Mouse (Mus musculus) gastrocnemius, postnatal 36 days (tissue): ENCODE results near the gene 1700003F12Rik. TPM values are rescaled to one million over a fixed set of nuclear protein-coding genes. Genes with fewer than 3 reads are reported as not detected.

Experiments
- DNase-seq, 2 experiments: peaks; one replicate each; pipeline ENCODE4 v3.0.0; 2022
- intact Hi-C: fragments of 180-260 bp; cut with DNase I; formaldehyde crosslinking; loops from one replicate; pipeline ENCODE4 v1.15.1; 2025
- long read RNA-seq, 2 experiments: library from polyadenylated mRNA; stranded (forward); transcript quantifications; one replicate each; pipeline ENCODE4 v2.0.0; 2021
- total RNA-seq, 2 experiments: library from RNA; stranded (reverse); gene quantifications; 2 replicates each; pipeline ENCODE4 v1.2.3; 2021

Gene 1700003F12Rik
- not detected for total RNA-seq
- long read RNA-seq, experiment 1: 0 reads
- long read RNA-seq, experiment 2: 0 reads

GRCm38 (mm10) chr2:154546711-154547110 lies at the start of gene 1700003F12Rik:
TSS of gene 1700003F12Rik (plus strand) at chr2:154547085.
- DNase-seq: no peak
- intact Hi-C loops: no loop called here

- DNase-seq: no peak
- intact Hi-C loops: no loop called here
Observed at GRCm38 (mm10) chr2:154498571-154498970, 48.3 kb upstream of the 1700003F12Rik start.

DNA sequence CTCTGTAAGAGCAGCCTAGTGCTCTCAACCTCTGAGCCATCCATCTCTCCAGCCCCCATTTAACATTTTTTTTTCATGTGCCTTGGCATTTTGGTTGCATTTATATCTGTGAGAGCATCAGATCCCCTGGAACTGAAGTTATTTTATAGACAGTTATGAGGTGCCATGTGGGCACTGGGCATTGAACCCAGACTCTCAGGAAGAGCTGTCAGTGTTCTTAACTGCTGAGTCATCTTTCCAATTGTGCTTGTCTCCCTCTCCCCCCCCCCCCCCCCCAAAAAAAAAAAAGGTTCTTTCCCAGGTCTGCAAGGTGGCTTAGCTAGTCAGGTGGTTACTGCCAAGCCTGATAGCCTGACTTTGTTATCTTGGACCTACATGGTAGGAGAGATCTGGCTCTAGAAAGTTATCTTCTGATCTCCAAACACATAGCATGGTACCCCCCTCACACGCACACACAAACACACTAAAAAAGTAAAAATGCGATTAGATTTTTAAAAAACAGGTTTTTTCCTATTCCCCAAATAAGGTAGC lies 47.1 kb upstream of the 1700003F12Rik start:
- intact Hi-C loops: no loop called here
- DNase-seq: no peak

DNA sequence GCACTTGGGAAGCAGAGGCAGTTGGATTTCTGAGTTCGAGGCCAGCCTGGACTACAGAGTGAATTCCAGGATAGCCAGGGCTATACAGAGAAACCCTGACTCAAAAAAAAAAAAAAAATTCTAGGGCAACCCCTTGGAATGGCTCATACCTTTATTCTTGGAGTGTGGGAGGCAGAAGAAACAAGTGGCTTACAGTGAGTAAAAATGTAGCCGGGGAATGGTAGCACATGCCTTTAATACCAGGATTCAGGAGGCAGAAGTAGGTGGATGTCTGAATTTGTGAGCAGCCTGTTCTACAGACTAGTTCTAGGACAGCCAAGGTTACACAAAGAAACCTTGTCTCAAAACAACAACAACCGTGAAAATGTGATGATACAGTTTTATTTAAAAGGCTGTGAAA lies 46.1 kb upstream of the 1700003F12Rik start:
- intact Hi-C loops: no loop called here
- no peak for DNase-seq

GRCm38 (mm10) chr2:154507076-154507475 lies 39.8 kb upstream of the 1700003F12Rik start:
- no peak for DNase-seq
- intact Hi-C loops: loop anchor here (5.0 kb wide), 1 partner anchor 70 kb away; the partner anchor contains the start of gene Cbfa2t2

GRCm38 (mm10) chr2:154507566-154508283 lies 39.2 kb upstream of the 1700003F12Rik start:
- intact Hi-C loops: loop anchor here (5.0 kb wide), 1 partner anchor 70 kb away; the partner anchor contains the start of gene Cbfa2t2
- no peak for DNase-seq

- intact Hi-C loops: loop anchor here (5.0 kb wide), 1 partner anchor 71 kb away; the partner anchor contains the start of gene Cbfa2t2
- no peak for DNase-seq
Observed at GRCm38 (mm10) chr2:154508450-154508849, 38.4 kb upstream of the 1700003F12Rik start.

- intact Hi-C loops: no loop called here
- DNase-seq: no peak
Observed at GRCm38 (mm10) chr2:154510141-154510540, 36.7 kb upstream of the 1700003F12Rik start.

- DNase-seq: no peak
- intact Hi-C loops: no loop called here
Observed at GRCm38 (mm10) chr2:154516944-154517343, 29.9 kb upstream of the 1700003F12Rik start.

DNA sequence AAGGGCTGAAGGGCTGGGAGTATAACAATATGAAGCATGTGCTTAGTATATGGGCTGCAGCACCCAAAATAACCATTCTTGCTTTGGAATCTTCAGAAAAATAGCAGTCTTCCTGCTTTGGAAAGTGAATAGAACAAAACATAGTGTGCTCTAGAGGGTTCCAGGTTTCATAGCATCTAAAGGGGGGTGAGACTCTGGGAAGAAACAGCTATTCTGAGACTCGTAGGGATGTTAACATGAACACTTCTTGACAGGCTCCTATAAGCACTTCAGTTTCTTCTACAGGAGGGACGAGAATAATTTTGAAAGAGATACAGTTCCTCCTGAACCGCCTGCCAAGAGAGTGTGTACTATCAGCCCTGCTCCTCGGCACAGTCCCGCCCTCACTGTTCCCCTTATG lies 29.5 kb upstream of the 1700003F12Rik start:
- DNase-seq: no peak
- intact Hi-C loops: no loop called here

- DNase-seq: no peak
- intact Hi-C loops: no loop called here
Observed at GRCm38 (mm10) chr2:154521449-154521848, 25.4 kb upstream of the 1700003F12Rik start.

DNA sequence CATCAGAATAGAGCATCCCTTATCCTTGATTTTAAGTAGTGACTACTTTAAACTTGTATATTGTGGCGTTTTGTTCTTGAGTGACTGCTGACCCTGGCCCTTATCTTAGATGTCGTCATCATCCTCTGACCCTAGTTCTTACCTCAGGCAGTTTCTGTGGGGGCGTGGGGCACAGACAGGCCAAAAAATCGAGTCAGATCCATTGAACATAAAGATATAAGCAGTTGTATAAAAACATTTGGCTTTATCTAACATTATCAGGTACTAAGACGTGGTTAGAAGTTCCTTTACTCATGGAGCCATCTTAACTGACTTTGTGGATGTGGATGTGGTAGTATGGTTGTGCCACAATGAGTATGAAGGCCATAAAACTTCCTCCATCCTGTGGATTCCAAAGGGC lies 24.6 kb upstream of the 1700003F12Rik start:
- no peak for DNase-seq
- intact Hi-C loops: no loop called here

- intact Hi-C loops: no loop called here
Observed at GRCm38 (mm10) chr2:154525285-154525684, 21.6 kb upstream of the 1700003F12Rik start.

DNA sequence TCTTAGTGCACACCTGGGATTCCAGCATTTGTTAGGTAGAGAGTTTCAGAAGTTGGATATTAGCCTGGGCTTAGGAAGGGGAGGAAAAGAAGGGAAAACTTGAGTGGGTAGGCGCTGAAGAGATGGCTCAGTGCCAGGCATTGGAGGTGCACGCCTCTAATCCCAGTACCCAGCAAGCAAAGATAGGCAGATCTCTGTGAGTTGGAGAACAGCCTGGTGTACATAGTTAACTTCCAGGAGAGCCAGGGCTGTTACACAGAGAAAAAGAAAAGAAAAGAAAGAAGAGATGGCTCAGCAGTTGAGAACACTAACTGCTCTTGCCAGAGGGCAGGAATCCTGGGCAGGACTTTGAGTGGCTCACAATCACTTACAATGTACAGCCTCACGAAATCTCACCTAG lies 20.4 kb upstream of the 1700003F12Rik start:
- intact Hi-C loops: no loop called here
- DNase-seq: no peak

More at GRCm38 (mm10) chr2:154525285-154525684, 21.6 kb upstream of the 1700003F12Rik start:
- no peak for DNase-seq

DNA sequence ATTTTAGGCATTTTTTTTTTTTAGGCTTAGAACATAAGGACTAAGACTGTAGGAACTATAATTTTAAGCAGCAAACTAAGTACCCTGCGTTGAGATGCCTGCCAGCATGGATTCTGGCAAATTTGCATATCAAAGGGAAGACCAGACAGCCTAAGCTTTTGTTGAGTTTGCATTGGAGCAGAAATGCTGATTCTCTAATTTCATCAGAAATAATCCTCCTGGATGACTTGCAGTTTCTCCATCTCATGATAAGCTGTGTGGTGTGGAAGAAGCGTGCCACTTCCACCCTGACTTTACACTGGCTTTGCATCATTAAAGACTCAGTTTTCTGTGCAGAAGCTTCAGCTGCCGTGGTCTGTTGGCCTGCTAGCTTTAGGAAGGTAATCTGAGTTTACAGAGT lies 14.0 kb upstream of the 1700003F12Rik start:
- intact Hi-C loops: no loop called here
- DNase-seq: no peak

GRCm38 (mm10) chr2:154534704-154535270 lies 12.1 kb upstream of the 1700003F12Rik start:
- intact Hi-C loops: no loop called here
- no peak for DNase-seq

DNA sequence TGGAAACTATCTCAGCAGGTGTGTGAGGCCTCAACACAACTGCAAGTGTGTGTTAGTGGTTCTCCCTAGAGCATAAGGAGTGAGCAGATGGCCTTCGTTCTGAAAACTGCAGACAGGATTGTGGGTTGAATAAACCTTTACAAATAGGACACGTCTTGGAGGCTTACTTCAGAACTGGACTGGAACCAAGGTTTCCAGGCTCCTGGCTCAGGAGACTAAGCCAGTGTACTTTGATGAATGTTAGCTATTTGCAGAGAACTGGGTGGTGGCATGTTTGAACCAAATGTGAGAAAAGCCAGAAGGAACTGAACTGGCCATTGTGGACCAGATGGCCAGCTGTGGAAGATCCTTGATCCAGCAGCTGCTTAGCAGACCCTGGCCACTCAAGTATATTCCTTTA lies 8.6 kb upstream of the 1700003F12Rik start:
- intact Hi-C loops: loop anchor here (2.0 kb wide), 1 partner anchor 122 kb away; no protein-coding TSS in a partner anchor
- DNase-seq: no peak

- intact Hi-C loops: loop anchor here (2.0 kb wide), 1 partner anchor 122 kb away; no protein-coding TSS in a partner anchor
Observed at GRCm38 (mm10) chr2:154538710-154539109, 8.2 kb upstream of the 1700003F12Rik start.

DNA sequence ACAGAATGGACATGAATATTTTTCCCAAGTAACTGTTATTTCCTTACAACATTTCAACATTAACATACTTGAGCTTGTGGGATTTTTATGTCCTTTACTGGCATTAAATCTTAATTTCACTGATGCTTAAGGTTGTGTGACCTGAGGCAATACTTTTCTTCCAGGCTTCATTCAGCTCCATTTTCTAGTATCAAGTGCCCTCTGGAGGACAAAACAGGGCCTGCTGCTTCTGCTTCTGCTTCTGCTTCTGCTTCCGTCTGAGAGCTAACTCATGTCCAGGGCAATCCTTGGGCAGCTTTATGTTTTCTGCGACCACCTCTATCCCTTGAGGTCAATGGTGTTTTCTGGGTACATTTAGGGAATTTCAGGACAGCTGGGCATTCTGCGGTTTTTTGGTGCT lies 7.2 kb upstream of the 1700003F12Rik start:
- intact Hi-C loops: loop anchor here (2.0 kb wide), 1 partner anchor 123 kb away; no protein-coding TSS in a partner anchor
- DNase-seq: no peak

More at GRCm38 (mm10) chr2:154538710-154539109, 8.2 kb upstream of the 1700003F12Rik start:
- no peak for DNase-seq

- intact Hi-C loops: no loop called here
- DNase-seq: no peak
Observed at GRCm38 (mm10) chr2:154541630-154542029, 5.3 kb upstream of the 1700003F12Rik start.
